Mouse (Mus musculus) hindlimb bud, embryonic 11.5 days (tissue): ENCODE results near the gene Hdgfl2.
A peak's percentile ranks its signal among the peaks of the same experiment; 100 is the strongest.
"Not testable (repeated sequence)": the region's sequence is repeated elsewhere in the genome, so short reads cannot be mapped to it uniquely, and the experiment has no call there.

ENCODE experiments used
- DNase-seq: peaks from one replicate; pipeline ENCODE4 v3.0.0-alpha.2; 2012; ENCODE audit warnings: low read depth, low spot score; ENCODE audit errors: extremely low spot score

Gene Hdgfl2

DNA sequence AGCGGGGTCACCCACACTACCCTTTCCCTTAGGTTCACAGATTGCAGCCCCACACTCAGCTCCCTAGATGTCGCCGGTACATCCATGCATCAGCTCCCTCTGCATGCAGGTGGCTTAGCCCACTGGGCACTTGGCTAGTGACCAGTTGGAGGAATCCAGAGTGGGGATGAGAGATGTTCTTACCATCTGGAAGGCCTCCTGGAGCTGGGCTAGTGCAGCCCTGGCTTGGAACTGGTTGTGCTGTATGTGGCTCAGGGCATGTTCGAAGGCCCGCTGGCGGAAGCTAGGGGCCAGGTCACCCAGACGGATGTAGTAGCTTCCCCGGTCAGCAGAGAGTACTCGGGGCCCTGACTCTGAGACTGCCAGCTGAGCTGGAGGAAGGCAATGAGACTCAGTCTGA is 23.5 kb downstream of the Hdgfl2 start:
- no peak for DNase-seq

DNA sequence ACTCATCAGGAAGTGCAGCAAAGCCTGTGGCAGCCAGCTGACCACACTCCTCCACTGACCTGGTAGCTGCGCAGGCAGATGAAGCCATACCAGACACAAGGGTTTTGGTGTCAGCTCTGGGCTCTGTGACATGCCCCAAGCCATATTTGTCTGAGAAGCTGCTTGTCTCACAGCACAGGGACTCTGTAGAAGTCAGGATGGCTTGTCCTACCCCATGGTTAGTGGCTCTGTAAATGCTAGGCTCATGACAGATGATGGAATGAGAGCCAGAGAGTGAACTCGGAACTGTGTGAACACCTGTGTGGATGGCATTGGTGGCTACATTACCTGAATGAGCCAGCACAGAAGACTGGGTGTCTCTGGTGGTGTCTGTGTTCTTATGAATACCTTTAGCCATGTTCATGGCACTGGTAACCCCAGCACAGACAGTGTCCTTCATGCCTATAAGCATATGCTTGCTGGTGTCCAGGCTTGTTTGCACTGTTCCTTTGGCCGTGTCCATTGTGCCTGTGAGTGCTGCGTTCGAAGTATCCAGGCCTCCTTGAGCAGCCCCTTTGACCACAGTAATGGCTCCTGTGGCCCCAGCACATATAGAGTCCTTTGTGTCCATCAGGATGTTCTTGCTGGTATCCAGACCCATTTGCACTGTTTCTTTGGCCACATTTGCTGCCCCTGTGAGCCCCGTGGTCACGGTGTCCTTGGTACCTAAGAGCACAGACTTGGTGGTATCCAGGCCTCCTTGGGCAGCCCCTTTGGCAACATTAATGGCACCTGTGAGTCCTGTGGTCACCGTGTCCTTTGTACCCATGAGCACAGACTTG is 24.2 kb downstream of the Hdgfl2 start:
- no peak for DNase-seq

DNA sequence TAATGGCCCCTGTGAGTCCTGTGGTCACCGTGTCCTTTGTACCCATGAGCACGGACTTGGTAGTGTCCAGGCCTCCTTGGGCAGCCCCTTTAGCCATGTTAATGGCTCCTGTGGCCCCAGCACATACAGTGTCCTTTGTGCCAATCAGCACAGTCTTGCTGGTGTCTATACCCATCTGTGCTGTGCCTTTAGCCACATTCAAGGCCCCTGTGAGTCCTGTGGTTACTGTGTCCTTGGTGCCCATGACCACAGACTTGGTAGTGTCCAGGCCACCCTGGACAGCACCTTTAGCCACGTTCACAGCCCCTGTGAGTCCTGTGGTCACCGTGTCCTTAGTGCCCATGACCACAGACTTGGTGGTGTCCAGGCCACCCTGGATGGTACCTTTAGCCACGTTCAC is 25.4 kb downstream of the Hdgfl2 start:
- not testable (repeated sequence) for DNase-seq

DNA sequence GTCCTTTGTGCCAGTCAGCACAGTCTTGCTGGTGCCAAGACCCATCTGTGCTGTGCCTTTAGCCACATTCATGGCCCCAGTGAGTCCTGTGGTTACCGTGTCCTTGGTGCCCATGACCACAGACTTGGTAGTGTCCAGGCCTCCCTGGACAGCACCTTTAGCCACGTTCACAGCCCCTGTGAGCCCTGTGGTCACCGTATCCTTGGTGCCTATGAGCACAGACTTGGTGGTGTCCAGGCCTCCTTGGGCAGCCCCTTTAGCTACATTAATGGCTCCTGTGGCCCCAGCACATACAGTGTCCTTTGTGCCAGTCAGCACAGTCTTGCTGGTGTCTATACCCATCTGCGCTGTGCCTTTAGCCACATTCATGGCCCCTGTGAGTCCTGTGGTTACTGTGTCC is 27.0 kb downstream of the Hdgfl2 start:
- DNase-seq = not testable (repeated sequence)

DNA sequence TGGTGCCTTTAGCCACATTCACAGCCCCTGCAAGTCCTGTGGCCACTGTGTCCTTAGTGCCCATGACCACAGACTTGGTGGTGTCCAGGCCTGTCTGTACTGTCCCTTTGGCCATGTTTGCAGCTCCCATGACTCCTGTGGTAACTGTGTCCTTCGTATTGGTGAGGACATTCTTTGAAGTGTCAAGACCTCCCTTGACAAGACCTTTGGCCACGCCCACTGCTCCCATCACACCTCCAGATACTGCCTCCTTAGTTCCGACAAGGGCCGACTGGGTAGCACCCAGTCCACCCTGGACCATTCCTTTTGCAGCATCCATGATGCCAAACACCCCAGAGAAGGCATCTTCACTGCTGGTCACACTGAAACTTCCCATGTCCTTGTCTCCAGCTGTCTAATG is 27.5 kb downstream of the Hdgfl2 start:
- DNase-seq = no peak

DNA sequence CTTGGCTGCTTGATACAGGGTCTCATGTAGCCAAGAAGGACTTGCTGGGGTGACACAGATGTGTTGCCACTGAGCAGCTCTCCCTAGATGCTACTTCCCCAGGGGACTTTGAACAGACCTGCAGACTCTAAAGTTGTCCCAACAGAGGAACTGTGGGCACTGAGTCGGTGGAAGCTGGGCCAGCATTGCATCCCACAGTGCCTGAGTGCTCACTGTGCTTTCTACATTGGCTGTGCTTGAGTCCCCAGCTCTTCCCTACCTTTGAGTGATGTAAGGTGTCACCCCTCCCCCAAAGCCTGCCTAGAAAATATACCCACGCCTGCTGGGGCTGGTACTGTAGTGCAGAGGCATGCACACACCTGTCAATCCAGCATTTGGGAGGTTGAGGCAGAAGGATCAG is 28.3 kb downstream of the Hdgfl2 start:
- DNase-seq = no peak

DNA sequence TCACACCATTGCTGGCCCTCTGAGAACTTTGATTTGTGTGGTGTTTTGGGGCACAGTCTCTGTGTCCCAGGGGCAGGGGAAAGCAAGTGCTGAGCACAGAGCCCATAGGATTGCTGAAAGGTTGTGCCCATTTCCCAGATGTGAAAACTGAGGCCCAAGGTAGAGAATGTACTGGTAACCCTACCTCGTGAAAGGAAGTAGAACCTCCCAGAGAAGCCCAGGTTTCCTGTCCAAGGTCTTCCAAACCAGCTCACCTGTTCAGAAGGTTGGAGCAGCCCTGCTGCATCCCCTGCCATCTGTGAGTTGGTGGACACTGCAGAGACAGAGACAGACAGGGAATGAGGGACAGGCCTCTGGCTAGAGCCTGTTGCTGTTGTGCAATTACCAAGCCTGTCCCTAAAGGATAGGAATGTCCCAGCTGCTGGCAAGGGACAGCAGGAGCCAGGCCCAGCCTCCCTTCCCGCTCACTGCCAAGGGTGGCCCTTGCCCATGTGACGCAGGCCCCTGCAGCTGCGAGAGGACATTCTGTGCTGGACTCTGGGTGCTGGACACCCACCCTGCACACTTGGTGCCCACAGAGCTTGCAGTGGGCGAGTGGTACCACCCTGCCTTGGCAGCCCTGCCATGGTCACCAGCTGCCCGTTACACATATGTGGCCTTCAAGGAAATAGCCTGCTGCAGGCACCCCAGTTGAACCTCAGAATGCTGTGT is 29.1 kb downstream of the Hdgfl2 start:
- DNase-seq = no peak

DNA sequence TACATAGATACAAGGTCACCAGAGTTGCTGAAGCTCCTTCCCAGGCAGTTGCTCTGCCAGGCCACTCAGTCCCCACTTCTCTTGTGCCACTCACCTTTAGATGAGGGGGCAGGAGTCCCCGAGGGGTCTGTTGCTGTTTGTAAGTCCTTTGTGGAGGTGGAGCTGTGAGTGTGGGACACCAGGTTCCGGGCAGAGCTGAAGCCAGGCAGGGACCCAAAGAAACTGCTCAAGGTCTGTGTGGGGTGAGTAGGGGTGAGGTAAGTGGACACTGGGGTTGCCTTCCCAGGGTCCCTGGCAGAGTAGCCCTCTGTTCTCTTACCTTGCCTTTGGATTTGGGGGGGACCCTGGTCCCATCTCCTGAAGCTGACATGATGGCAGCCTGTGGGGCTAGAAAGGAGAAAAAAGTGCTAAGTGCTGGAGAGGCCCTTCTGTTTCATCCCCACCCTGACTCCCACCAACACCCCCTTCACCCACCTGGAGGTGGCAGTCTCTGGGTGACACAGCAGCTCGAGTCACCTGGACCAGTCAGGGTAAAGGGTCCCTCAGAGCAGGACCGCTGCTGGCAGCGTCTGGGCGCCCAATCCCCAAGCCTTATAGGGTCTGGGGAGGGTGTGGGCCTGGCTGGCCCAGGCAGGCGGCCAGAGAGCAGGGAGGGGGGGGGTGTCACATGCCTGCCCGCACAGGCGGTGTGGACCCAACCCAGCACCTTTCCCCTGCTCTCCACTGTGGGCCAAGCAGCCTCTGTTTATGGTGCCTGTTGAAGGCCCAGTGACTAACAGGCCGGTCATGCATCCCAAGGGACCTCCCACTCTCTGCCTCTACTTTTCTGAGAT is 30.0 kb downstream of the Hdgfl2 start, which contains the start of gene Plin4:
TSS of gene Plin4 (minus strand) at position 585 of the 833 bp plus-strand sequence.
- no peak for DNase-seq

DNA sequence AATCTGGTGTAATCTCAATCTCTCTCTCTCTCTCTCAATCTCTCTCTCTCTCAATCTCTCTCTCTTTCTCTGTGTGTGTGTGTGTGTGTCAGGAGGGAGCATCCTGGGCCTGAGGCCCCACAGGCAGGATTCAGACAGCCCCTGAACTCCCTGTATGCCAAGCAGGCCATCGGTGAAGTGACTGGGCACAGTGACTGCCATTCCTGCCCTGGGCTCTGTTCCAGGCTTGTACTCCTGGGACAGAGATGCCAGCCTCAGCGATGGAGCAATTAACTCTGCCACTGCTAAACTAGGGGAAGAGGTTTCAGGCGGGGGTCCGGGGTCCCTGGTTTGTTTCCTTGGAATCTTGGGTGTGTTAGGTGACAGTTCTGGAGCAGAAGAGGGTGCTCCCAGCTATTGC is 31.1 kb downstream of the Hdgfl2 start:
- no peak for DNase-seq

DNA sequence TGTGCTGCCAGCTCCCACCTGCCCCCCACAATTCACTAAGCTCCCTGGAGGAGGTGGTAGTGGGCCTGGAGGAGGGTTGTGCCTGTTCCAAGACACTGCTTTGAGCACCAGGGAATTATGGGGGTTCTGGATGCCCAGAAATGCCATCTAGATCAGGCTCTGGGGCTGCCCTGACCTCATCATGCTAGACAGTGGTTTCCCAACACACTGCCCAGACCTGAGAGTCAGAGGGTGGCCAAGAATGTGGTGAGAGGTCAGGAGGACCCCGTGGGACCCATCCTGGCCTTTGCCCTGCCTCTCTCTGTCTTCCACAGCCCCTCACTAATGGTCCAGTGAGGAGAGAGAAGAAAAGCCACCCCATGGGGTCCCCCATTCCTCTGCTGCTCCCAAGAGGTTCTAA is 31.6 kb downstream of the Hdgfl2 start:
- DNase-seq = no peak

DNA sequence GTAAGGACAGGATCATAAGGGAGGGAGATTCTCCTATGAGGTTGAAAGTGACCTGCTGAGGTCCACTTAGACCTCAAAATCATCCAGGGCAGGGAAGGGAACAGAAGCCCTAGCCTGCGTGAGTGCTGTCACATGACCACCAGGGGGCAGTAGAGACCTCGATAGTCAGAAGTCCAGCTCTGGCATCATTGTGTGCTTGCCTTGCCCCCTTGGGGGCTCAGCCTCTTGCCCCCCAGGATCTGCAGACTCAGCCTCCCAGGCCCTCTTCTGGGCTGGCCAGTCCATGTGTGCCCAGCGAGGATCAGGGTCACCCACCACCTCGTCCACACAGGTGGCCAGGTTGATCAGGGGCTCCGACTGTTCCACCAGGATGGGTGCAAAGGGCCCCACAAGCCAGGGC is 32.4 kb downstream of the Hdgfl2 start:
- peak; percentile 67 for DNase-seq

DNA sequence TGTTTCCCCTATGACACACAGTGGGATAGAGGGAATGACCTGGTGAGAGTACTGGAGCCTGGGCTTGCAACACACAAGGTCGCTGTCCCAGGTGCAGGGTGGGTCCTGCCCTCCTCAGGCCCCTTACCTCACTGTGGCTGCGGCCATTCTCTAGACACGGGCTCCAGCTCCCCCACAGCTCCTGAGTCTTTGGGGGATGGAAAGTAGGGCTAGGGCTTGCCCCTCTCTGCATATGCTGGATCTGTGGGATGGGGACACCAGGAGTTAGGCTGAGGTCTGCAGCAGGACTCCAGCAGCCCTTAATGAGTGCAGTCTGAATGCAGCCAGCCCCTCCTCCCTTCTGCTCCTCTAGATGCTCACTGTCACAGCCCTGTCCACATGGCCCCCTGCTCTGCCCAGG is 33.3 kb downstream of the Hdgfl2 start:
- DNase-seq = no peak

DNA sequence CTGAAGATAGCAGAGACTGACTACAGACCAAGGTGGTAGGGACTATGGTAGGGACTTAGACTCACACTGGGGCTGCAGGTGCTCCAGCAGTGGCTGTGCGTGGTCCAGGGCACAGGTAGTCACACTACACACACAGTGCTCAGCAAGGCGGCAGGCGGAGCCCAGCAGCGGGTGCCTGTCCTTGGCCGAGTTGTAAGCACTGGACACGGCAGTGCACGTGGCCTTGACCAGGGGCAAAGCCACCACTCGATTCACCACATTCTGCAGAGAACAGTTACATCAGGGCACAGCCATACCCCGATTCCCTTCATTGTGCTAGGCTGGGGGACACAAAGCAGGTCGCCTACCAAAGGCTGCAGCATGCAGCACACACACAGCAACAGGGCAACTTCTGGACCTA is 36.8 kb downstream of the Hdgfl2 start:
- DNase-seq = no peak

DNA sequence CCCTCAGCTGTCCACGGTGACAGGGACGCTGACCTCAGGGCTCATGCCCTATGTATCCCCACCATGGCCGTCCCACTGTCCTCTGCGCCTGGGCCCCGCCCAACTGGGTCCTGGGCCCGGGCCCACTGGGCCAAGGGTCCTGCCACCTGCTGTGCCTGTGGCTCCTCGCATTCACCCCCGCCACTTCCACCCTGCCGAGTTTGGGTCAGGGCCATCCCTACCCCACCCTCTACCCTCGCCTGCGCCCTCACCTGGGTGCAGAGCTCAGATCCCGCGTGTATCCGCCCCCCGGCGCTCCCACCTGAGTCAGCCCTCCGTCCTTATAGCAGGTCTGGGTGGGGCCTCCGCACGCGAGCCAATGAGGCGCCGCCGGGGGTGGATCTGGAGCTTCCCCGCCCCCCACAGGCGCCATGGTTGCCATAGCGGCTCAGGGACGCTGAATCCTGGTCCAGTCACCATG is 37.8 kb downstream of the Hdgfl2 start, which contains the start of gene Plin5:
TSS of gene Plin5 (minus strand) at position 346 of the 460 bp plus-strand sequence.
- DNase-seq = no peak

DNA sequence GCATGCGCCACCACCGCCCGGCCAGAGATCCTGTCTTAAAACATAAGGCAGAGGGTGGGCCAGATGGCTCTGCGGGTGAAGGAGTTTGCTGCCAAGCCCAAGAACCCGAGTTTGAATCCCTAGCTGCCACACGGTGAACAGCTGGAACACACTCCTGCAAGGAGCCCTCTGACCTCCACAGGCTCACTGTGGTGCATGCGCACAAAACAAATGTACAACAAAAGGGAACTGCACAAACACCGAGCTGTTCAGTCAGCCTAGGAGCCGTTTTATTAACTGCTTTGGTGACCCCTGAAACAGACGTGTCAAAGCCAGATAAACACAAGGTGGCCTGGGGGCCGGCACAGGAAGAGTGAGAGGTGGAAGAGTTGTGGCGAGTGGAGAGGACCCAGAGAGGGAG is 40.0 kb downstream of the Hdgfl2 start:
- no peak for DNase-seq

DNA sequence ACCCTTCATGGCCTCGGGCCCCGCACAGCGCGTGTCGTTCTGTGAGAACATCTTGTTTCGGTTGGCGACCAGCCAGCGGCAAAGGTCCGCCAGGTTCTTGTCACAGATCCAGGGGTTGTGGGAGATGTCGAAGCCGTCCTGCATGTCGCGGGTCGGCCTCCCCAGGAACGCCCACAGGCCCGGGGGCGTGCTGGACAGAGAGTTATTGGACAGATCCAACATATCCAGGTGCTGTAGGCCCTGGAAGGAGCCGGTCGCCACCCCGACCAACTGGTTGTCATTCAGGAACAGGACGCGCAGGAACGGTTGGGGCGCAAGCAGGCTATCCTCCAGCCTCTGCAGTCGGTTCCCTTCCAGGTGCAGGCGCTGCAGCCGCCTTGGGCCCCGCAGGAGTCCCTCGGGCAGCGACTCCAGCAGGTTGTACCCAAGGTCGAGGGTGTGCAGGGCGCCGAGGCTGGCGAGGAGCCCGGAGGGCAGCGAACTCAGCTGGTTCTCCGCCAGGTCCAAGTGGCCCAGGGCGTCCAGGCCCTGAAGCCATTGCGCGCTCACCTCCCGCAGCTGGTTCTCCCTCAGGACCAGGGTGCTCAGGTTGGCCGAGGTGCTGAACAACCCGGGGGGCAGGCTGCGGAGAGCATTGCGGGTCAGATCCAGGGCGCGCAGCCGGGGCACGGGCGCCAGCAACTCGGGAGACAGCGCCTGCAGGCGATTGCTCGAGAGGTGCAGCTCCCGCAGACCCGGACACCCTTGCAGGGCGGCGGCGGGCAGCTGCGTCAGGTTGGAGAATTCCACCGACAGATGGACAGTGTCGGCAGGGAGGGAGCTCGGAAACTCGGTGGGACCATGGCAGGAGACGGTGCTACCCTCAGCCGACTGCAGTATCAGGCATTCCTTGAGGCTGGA is 40.8 kb downstream of the Hdgfl2 start:
- no peak for DNase-seq

DNA sequence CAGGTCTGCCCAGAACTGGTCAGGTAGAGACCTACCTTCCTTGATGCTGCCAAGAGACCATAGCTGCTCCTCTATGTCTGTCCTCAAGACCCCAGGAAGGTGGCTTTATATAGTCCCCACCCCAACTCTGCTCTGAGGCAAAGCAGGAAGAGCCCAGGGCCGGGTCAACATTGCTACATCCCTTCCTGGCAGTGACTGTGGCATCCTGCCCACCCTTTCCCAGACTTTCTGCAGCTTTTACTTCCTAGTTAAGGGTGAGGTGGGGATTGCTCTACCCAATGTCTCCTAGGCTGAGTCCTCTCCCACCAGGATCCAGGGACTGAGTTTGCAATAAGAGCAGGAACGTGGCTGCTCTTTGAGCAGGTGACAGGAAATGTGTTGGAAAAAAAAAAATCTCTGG is 42.4 kb downstream of the Hdgfl2 start, which contains the start of gene Lrg1:
TSS of gene Lrg1 (minus strand) at position 176 of the 400 bp plus-strand sequence.
- no peak for DNase-seq

DNA sequence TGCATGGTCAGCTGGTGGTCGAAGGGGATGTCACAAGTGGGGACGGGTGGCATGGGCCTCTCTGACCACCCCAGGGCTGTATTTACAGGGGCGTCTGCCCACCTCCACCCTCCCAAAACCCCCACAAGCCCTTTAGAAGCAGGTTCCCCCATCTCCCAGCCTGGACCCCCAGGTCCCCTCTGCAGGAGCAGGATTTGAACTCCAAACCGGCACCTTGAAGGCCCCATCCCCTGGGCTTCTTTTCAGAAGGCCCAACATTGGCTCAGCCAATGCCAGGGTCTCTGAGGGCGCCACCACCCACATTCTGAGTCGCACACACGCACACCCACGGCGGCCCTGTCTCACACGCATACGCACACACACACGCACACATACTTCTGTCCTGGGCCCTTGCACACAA is 43.7 kb downstream of the Hdgfl2 start:
- no peak for DNase-seq

DNA sequence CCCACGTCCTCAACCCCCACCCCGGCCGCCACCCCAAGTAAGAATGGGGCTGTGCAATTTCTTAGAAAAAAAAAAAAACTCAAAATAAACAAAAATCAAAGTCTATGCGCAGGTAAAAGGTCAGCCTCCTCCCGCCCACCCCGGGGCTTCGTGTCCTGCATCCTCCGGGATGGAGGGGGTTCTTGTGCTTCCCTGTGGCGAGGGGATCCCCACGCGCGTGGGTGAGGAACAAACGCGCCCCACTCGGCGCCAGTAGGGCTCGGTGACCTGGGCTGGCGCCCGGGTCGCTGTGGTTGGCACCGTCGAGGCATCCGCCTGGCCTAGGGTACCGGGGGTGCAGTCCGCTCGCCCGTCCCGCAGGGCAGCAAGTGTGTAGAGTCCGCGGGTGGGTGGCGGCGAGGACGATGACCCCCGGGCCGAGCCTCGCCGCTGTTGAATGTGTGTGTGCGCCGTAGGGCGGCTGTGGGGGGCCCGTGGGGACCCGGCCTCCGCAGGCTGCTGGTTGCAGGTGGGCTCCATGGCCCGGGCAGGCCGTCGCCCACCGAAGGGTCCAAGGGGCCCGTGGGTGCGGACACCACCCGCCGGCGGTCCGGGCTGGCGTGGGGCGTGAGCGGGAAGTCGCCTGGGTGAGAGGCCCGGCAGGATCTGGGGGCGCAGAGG is 44.4 kb downstream of the Hdgfl2 start:
- DNase-seq = no peak
